Mouse (Mus musculus) myocyte (in vitro differentiated cells): Measurements from ENCODE around the gene Slc38a10.

Source experiments
- CEBPB ChIP-seq: IDR thresholded peaks from 2 replicates; pipeline ENCODE4 v1.6.1; 2011; ENCODE audit warnings: mild to moderate bottlenecking, moderate library complexity; ENCODE audit not compliant: poor library complexity, insufficient read depth, severe bottlenecking
- E2F4 ChIP-seq: IDR thresholded peaks from one replicate; pipeline ENCODE4 v1.6.1; 2011; ENCODE audit warnings: mild to moderate bottlenecking, control low read depth, moderate library complexity; ENCODE audit not compliant: insufficient read depth
- MYOD1 ChIP-seq, 3 experiments: IDR thresholded peaks; one replicate each; pipeline ENCODE4 v1.6.1; 2011; ENCODE audit warnings: control low read depth in 2 of 3, low read depth in 2 of 3, mild to moderate bottlenecking in 2 of 3, moderate library complexity in 1 of 3; ENCODE audit not compliant: insufficient read length in 2 of 3, control insufficient read depth in 1 of 3
- POLR2A ChIP-seq: IDR thresholded peaks from one replicate; pipeline ENCODE4 v1.6.1; 2011; ENCODE audit warnings: low read depth, mild to moderate bottlenecking, control low read depth, moderate library complexity; ENCODE audit not compliant: insufficient read length
- POLR2AphosphoS2 ChIP-seq: IDR thresholded peaks from one replicate; pipeline ENCODE4 v1.6.1; 2011; ENCODE audit warnings: low read depth, control low read depth; ENCODE audit not compliant: insufficient read length
- SRF ChIP-seq: IDR thresholded peaks from one replicate; pipeline ENCODE4 v1.6.1; 2011; ENCODE audit warnings: low read depth; ENCODE audit not compliant: control insufficient read depth, insufficient read length
- TCF12 ChIP-seq: IDR thresholded peaks from one replicate; pipeline ENCODE4 v1.6.1; 2011; ENCODE audit warnings: mild to moderate bottlenecking, control low read depth; ENCODE audit not compliant: poor library complexity, insufficient read depth, severe bottlenecking
- USF1 ChIP-seq: IDR thresholded peaks from one replicate; pipeline ENCODE4 v1.6.1; 2011; ENCODE audit warnings: low read depth, mild to moderate bottlenecking, control low read depth, moderate library complexity

DNA sequence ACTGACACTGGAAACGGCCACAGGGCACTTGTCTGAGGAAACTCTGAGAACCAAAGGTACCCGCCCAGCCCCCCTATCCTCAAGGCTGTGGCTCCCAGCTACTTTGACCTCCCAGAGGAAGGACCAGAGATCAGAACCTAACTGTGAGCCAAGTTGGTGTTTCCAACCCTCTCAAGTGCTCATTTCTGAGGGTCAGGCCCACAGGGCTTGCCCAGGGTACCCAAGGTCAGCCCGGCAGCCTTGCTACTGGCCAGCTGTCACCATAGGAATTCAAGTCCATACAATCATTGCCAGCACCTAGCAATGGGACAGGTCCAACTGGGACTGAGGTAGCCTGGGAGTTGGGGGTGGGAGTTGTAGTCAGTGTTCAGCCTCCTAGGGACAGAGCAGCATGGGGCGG lies 60.5 kb downstream of the Slc38a10 start:
- TF ChIP-seq TCF12 (no peak), POLR2AphosphoS2 (no peak), MYOD1 (IDR thresholded peaks at IDR 0.05; ENCODE audit: control insufficient read depth in 1 of 3, insufficient read length in 2 of 3, low read depth in 2 of 3) (no peak), POLR2A (no peak), USF1 (no peak), CEBPB (no peak), SRF (no peak), E2F4 (no peak)
